Mouse (Mus musculus): ENCODE results near the gene Fam240a. TPM values are rescaled to one million over a fixed set of nuclear protein-coding genes. Genes with fewer than 3 reads are reported as not detected.

The Fam240a gene
- not detected in 2 replicates for polyA plus RNA-seq (2014; fragmentation: Nextera tagmentation; extraction: Ambion mirVana)

DNA sequence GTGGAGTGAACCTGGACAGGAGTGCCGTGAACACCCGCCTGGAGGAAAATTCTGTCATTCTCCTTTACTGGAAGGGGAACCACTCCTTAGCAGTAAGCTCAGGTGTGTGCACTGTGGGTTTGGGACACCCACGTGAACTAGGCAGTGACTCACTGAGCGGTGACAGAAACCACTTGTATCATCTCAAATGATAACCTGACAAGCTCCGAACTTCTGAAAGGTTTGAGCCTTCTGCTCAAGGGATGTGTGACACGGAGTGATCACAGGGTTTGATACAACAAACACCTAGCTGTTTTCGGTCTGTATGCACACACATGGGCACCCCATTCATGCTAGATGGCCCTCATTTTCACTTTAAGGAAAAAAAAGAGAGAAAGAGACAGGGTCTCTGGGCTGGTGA, at the start of gene Fam240a:
Gene Fam240a, minus strand, starts transcription at position 76 of the 400 bp plus-strand sequence.
- H3K4me2 ChIP-seq (ENCODE audit: low read length), result no peak within 1 kb of the TSS
- no peak within 1 kb of the TSS for H3K9ac ChIP-seq (ENCODE audit: low read length)
- H3K27ac ChIP-seq (ENCODE audit: low read depth), result no peak within 1 kb of the TSS
- DNase-seq (ENCODE audit: low spot score), result no peak
- H3K9me3 ChIP-seq (ENCODE audit: control insufficient read depth, low read length), result no peaks in the 10 kb centered on the region
- H3K27me3 ChIP-seq (replicated peaks; ENCODE audit: control insufficient read depth, insufficient read depth, low read length), result no peaks in the 10 kb centered on the region
- no peak within 1 kb of the TSS for H3K4me3 ChIP-seq (ENCODE audit: low read depth, low read length)
- no peaks in the 10 kb centered on the region for H3K36me3 ChIP-seq (ENCODE audit: control insufficient read depth, insufficient read depth, low read length)
- no peak for ATAC-seq (replicated peaks; ENCODE audit: low FRiP score, low TSS enrichment, low read depth)
- no peaks in the 10 kb centered on the region for H3K4me1 ChIP-seq (replicated peaks; ENCODE audit: control insufficient read depth, insufficient read depth, low read length)
- 90% methylated on average over 7 of the region's 7 CpGs for WGBS

GRCm38 (mm10) chr9:110965910-110966231, 49.2 kb upstream of the Fam240a start:
- Histone ChIP-seq H3K27me3 (replicated peaks; ENCODE audit: control insufficient read depth, insufficient read depth, low read length) (no peaks in the 10 kb centered on the region), H3K4me1 (replicated peaks; ENCODE audit: control insufficient read depth, insufficient read depth, low read length) (no peaks in the 10 kb centered on the region), H3K9me3 (ENCODE audit: control insufficient read depth, low read length) (no peaks in the 10 kb centered on the region), H3K9ac (ENCODE audit: low read length) (no peak overlapping the region), H3K4me3 (ENCODE audit: low read depth, low read length) (no peak overlapping the region), H3K27ac (ENCODE audit: low read depth) (no peak overlapping the region), H3K4me2 (ENCODE audit: low read length) (no peak overlapping the region), H3K36me3 (ENCODE audit: control insufficient read depth, insufficient read depth, low read length) (no peaks in the 10 kb centered on the region)
- DNase-seq (ENCODE audit: low spot score) (no peak), ATAC-seq (replicated peaks; ENCODE audit: low FRiP score, low TSS enrichment, low read depth) (no peak)
- WGBS, result 73% methylated on average over 2 of the region's 2 CpGs

DNA sequence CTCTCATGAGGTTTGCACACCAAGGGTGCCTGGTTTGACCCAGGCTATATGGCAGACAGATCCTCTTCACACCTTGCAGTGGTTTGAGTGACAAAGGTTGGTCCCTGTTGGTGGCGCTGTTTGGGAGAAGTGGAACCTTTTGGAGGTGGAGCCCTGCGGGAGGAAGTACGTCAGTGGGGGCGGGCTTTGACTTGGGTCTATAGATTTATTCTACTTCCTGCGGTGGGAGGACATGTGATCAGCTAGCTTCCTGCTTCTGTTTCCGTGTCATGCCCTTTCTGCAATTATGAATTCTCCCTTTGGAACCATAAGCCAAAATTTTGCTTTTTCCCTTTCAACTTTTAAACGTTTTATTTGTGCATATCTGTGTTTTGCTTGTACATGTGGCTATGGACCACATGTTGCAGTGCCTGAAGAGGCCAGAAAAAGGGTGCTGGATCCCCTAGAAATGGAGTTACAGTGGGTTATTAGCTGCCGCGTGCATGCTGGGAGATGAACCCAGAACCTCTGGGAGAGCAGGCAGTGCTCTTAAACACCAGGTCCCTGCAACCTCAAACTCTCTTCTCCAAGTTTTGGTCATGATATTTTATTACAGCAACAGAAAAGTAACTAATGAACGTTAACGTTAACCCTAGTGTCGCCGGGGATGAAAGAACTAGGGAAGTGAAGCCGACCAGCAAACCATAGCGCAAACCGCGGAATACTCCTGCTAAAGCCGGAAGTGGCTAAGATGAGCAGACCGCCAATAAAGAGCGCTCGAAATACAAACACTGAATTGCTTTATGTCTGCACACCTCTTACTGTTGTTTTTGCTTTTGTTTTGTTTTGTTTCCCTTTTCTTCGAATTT, 48.6 kb upstream of the Fam240a start:
- Histone ChIP-seq H3K27ac (ENCODE audit: low read depth) (no peak overlapping the region), H3K9me3 (ENCODE audit: control insufficient read depth, low read length) (no peaks in the 10 kb centered on the region), H3K4me2 (ENCODE audit: low read length) (no peak overlapping the region), H3K4me1 (replicated peaks; ENCODE audit: control insufficient read depth, insufficient read depth, low read length) (no peaks in the 10 kb centered on the region), H3K9ac (ENCODE audit: low read length) (no peak overlapping the region), H3K36me3 (ENCODE audit: control insufficient read depth, insufficient read depth, low read length) (no peaks in the 10 kb centered on the region), H3K27me3 (replicated peaks; ENCODE audit: control insufficient read depth, insufficient read depth, low read length) (no peaks in the 10 kb centered on the region), H3K4me3 (ENCODE audit: low read depth, low read length) (no peak overlapping the region)
- ATAC-seq (replicated peaks; ENCODE audit: low FRiP score, low TSS enrichment, low read depth), result no peak
- 89% methylated on average over 22 of the region's 22 CpGs for WGBS
- DNase-seq (ENCODE audit: low spot score), result no peak

GRCm38 (mm10) chr9:110963566-110964115, 47.0 kb upstream of the Fam240a start:
- no peaks in the 10 kb centered on the region for H3K4me1 ChIP-seq (replicated peaks; ENCODE audit: control insufficient read depth, insufficient read depth, low read length)
- no peaks in the 10 kb centered on the region for H3K9me3 ChIP-seq (ENCODE audit: control insufficient read depth, low read length)
- H3K4me3 ChIP-seq (ENCODE audit: low read depth, low read length), result no peak overlapping the region
- DNase-seq (ENCODE audit: low spot score) (no peak), ATAC-seq (replicated peaks; ENCODE audit: low FRiP score, low TSS enrichment, low read depth) (no peak)
- no peak overlapping the region for H3K27ac ChIP-seq (ENCODE audit: low read depth)
- no peaks in the 10 kb centered on the region for H3K27me3 ChIP-seq (replicated peaks; ENCODE audit: control insufficient read depth, insufficient read depth, low read length)
- no peak overlapping the region for H3K9ac ChIP-seq (ENCODE audit: low read length)
- no peaks in the 10 kb centered on the region for H3K36me3 ChIP-seq (ENCODE audit: control insufficient read depth, insufficient read depth, low read length)
- H3K4me2 ChIP-seq (ENCODE audit: low read length), result no peak overlapping the region
- 90% methylated on average over 8 of the region's 8 CpGs for WGBS

DNA sequence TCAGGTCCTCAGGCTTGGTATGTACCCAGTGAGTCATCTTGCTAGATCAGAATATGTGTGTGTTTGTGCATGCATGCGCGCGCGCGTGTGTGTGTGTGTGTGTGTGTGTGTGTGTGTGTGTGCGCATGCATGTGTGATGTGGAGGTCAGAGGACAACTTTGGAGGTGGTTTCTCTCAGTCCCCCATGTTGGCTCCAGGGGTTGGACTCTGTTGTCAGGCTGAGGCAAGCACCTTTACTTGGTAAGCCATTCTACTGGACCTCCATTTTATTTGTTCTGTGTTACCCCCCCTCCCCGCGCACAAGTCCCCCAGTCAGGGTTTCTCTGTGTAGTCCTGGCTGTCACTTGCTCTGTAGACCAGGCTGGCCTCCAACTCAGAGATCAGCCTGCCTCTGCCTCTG, 44.7 kb upstream of the Fam240a start:
- Histone ChIP-seq H3K27ac (ENCODE audit: low read depth) (no peak overlapping the region), H3K36me3 (ENCODE audit: control insufficient read depth, insufficient read depth, low read length) (no peaks in the 10 kb centered on the region), H3K4me1 (replicated peaks; ENCODE audit: control insufficient read depth, insufficient read depth, low read length) (no peaks in the 10 kb centered on the region), H3K4me2 (ENCODE audit: low read length) (no peak overlapping the region), H3K27me3 (replicated peaks; ENCODE audit: control insufficient read depth, insufficient read depth, low read length) (no peaks in the 10 kb centered on the region), H3K9me3 (ENCODE audit: control insufficient read depth, low read length) (no peaks in the 10 kb centered on the region), H3K4me3 (ENCODE audit: low read depth, low read length) (no peak overlapping the region), H3K9ac (ENCODE audit: low read length) (no peak overlapping the region)
- DNase-seq (ENCODE audit: low spot score) (no peak), ATAC-seq (replicated peaks; ENCODE audit: low FRiP score, low TSS enrichment, low read depth) (no peak)
- whole genome bisulfite sequencing, result 97% methylated on average over 8 of the region's 8 CpGs

- no peak overlapping the region for H3K9ac ChIP-seq (ENCODE audit: low read length)
- WGBS, result 81% methylated on average over 13 of the region's 13 CpGs
- H3K27ac ChIP-seq (ENCODE audit: low read depth), result no peak overlapping the region
- H3K27me3 ChIP-seq (replicated peaks; ENCODE audit: control insufficient read depth, insufficient read depth, low read length), result peaks cover 5% of the 10 kb centered on the region; the same call in 1 of the 2 replicates
- H3K36me3 ChIP-seq (ENCODE audit: control insufficient read depth, insufficient read depth, low read length), result no peaks in the 10 kb centered on the region
- no peaks in the 10 kb centered on the region for H3K4me1 ChIP-seq (replicated peaks; ENCODE audit: control insufficient read depth, insufficient read depth, low read length)
- H3K4me2 ChIP-seq (ENCODE audit: low read length), result no peak overlapping the region
- H3K9me3 ChIP-seq (ENCODE audit: control insufficient read depth, low read length), result no peaks in the 10 kb centered on the region
- DNase-seq (ENCODE audit: low spot score), result no peak
- H3K4me3 ChIP-seq (ENCODE audit: low read depth, low read length), result no peak overlapping the region
- ATAC-seq (replicated peaks; ENCODE audit: low FRiP score, low TSS enrichment, low read depth), result no peak
Observed at GRCm38 (mm10) chr9:110960230-110961149, 43.8 kb upstream of the Fam240a start.

GRCm38 (mm10) chr9:110959669-110960068, 43.0 kb upstream of the Fam240a start:
- Histone ChIP-seq H3K9ac (ENCODE audit: low read length) (no peak overlapping the region), H3K4me3 (ENCODE audit: low read depth, low read length) (no peak overlapping the region), H3K9me3 (ENCODE audit: control insufficient read depth, low read length) (no peaks in the 10 kb centered on the region), H3K4me1 (replicated peaks; ENCODE audit: control insufficient read depth, insufficient read depth, low read length) (no peaks in the 10 kb centered on the region), H3K36me3 (ENCODE audit: control insufficient read depth, insufficient read depth, low read length) (no peaks in the 10 kb centered on the region), H3K4me2 (ENCODE audit: low read length) (no peak overlapping the region), H3K27me3 (replicated peaks; ENCODE audit: control insufficient read depth, insufficient read depth, low read length) (peaks cover 11% of the 10 kb centered on the region; the same call in 1 of the 2 replicates), H3K27ac (ENCODE audit: low read depth) (no peak overlapping the region)
- WGBS, result 78% methylated on average over 5 of the region's 5 CpGs
- DNase-seq (ENCODE audit: low spot score) (no peak), ATAC-seq (replicated peaks; ENCODE audit: low FRiP score, low TSS enrichment, low read depth) (no peak)

DNA sequence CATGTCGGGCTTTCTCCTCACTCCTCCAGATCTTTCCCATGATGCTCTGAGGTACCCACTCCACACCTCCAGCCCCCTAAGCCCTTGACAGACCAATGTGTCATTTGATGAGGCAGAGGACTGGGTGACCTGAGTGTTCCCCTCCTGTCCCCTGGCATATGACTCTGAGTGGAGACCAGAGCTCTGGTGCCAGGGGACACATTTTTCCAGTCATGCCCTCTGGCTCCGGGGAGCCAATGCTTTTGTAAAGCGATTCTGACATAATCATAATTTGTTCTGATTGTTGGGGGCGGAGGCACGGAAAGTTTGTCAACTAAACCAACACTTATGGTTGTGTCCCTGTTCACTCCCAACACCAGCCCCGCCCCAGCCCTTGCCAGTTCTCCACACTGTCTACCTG, 39.3 kb upstream of the Fam240a start:
- H3K4me2 ChIP-seq (ENCODE audit: low read length), result no peak overlapping the region
- no peak for ATAC-seq (replicated peaks; ENCODE audit: low FRiP score, low TSS enrichment, low read depth)
- WGBS, result 86% methylated on average over 6 of the region's 6 CpGs
- H3K9ac ChIP-seq (ENCODE audit: low read length), result no peak overlapping the region
- no peaks in the 10 kb centered on the region for H3K36me3 ChIP-seq (ENCODE audit: control insufficient read depth, insufficient read depth, low read length)
- no peak overlapping the region for H3K4me3 ChIP-seq (ENCODE audit: low read depth, low read length)
- H3K27ac ChIP-seq (ENCODE audit: low read depth), result no peak overlapping the region
- DNase-seq (ENCODE audit: low spot score), result no peak
- H3K4me1 ChIP-seq (replicated peaks; ENCODE audit: control insufficient read depth, insufficient read depth, low read length), result no peaks in the 10 kb centered on the region
- no peaks in the 10 kb centered on the region for H3K9me3 ChIP-seq (ENCODE audit: control insufficient read depth, low read length)
- H3K27me3 ChIP-seq (replicated peaks; ENCODE audit: control insufficient read depth, insufficient read depth, low read length), result peaks cover 12% of the 10 kb centered on the region; the same call in 1 of the 2 replicates

Data from intestine, embryonic 14.5 days (tissue).